Mouse (Mus musculus) gastrocnemius, postnatal 4 days (tissue): Measurements from ENCODE around the gene Gm9639. TPM values are rescaled to one million over a fixed set of nuclear protein-coding genes. Genes with fewer than 3 reads are reported as not detected.
"Not testable (repeated sequence)": the region's sequence is repeated elsewhere in the genome, so short reads cannot be mapped to it uniquely, and the experiment has no call there.

Experiments used
- DNase-seq, 2 experiments: peaks; one replicate each; pipeline ENCODE4 v3.0.0; 2021 to 2022; ENCODE audit warnings: low spot score in 2 of 2, mixed read lengths in 2 of 2
- total RNA-seq, 2 experiments: library from RNA; stranded (reverse); gene quantifications; 2 replicates each; pipeline ENCODE4 v1.2.3; 2021

Gene Gm9639
- total RNA-seq, 2 experiments from 2014 or later: not detected

DNA sequence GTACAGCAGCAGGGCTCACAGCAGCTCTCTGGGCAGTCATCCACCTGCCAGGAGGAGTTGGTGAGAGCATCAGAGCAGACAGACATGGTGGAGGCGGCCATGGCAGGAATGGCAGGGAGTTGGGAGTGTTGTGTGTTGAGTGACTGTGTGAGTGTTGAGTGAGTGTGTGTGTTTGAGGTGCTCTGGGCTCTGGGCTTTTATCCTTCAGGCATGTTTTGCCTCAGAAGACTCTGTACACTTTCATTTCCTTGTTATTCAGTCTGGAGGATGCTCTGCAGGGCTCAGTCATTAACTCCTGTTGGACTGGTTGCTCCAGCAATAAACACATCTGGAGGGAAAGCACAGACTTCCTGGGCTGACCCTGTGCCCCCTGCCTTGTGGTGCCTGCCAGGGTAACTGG, 35.3 kb downstream of the Gm9639 start, which contains the start of gene Gm3233:
TSS of gene Gm3233 (minus strand) at position 101 of the 400 bp plus-strand sequence.
- not testable (repeated sequence) for DNase-seq

DNA sequence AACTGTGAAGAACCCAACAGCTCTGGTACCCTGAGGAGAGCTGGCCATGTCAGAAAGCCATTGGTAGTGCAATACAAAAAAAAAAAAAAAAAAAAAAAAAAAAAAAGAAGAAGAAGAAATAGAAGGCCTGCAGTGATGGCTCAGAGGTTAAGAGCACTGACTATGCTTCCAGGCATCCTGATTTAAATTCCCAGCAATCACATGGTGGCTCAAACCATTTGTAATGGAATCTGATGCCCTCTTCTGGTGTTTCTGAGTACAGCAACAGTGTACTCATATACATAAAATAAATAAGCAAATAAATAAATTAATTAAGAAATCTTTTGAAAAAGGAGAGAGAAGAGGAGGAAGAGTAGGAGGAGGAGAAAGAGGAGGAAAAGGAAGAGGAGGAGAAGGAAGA, 41.4 kb downstream of the Gm9639 start:
- DNase-seq: no peak

DNA sequence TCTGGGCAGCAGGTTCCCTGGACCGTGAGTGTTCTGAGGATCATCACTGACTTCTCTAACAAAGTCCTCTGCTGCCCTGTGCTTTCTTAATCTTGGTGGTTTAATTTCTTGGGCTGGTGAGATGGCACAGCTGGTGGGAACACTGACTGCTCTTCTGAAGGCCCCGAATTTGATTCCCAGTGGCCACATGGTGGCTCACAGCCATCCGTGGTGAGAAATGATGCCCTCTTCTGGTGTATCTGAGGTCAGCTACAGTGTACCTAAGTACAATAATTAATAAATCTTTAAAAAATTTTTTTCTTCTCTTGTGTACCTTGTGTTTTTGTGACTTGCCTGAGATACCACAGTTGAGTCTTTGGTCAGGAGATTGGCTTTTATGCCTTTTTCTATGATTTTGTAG, 42.6 kb downstream of the Gm9639 start:
- DNase-seq: not testable (repeated sequence)

DNA sequence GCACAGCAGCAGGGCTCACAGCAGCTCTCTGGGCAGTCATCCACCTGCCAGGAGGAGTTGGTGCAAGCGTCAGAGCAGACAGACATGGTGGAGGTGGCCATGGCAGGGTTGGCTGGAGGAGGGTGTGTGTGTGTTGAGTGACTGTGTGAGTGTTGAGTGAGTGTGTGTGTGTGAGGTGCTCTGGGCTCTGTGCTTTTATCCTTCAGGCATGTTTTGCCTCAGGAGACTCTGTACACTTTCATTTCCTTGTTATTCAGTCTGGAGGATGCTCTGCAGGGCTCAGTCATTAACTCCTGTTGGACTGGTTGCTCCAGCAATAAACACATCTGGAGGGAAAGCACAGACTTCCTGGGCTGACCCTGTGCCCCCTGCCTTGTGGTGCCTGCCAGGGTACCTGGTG, 43.6 kb downstream of the Gm9639 start, which contains the start of gene Gm9736:
TSS of gene Gm9736 (minus strand) at position 101 of the 400 bp plus-strand sequence.
- not testable (repeated sequence) for DNase-seq

DNA sequence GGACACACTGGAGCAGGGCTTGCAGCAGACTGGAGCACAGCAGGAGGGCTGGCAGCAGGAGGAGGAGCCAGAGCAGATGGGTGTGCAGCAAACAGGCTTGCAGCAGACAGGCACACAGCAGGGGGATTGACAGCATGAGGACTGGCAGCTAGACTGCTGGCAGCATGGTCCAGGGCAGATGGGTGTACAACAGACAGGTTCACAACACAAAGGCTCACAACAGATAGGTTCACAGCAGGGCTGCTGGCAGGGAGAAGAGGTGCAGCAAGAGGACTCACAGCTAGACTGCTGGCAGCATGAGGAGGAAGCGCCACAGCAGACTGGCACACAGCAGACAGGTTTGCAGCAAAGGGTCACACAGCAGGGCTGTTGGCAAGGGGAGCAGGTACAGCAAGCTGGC, 44.2 kb downstream of the Gm9639 start:
- DNase-seq: not testable (repeated sequence)

Other genes with a start within 250 kb of the Gm9639 start
- 100 to 1,000 TPM in 1 of 2 experiments, 10 to 100 TPM in 1; 95.8 to 103 TPM for gene Pttg1ip, start 213.4 kb downstream of the Gm9639 start, total RNA-seq
- gene Sumo3, start 189.0 kb downstream of the Gm9639 start, total RNA-seq: 10 to 100 TPM; 92.1 to 96.0 TPM
- gene Gm49325, start 188.9 kb downstream of the Gm9639 start, total RNA-seq: 10 to 100 TPM; 13.8 to 14.9 TPM
- gene Ube2g2, start 172.8 kb downstream of the Gm9639 start, total RNA-seq: 10 to 100 TPM; 89.7 to 93.0 TPM
- not detected for gene Tspear, start 108.5 kb downstream of the Gm9639 start, total RNA-seq
- gene Gm19402, start 104.3 kb downstream of the Gm9639 start, total RNA-seq: not detected
- gene Gm9508, start 97.8 kb downstream of the Gm9639 start, total RNA-seq: not detected
- not detected for gene Gm10272, start 88.5 kb downstream of the Gm9639 start, total RNA-seq
- gene Gm10024, start 83.6 kb downstream of the Gm9639 start, total RNA-seq: not detected
- gene Gm10142, start 79.3 kb downstream of the Gm9639 start, total RNA-seq: not detected
- not detected for gene Krtap12-1, start 74.5 kb downstream of the Gm9639 start, total RNA-seq
- gene Gm10100, start 68.6 kb downstream of the Gm9639 start, total RNA-seq: not detected
- gene Gm18596, start 52.4 kb downstream of the Gm9639 start, total RNA-seq: not detected
- gene Gm9736, start 43.7 kb downstream of the Gm9639 start, total RNA-seq: not detected
- not detected for gene Gm3233, start 35.4 kb downstream of the Gm9639 start, total RNA-seq
- not detected for gene Gm3238, start 23.8 kb downstream of the Gm9639 start, total RNA-seq
- not detected for gene Gm7138, start 18.1 kb downstream of the Gm9639 start, total RNA-seq
- not detected for gene Gm3250, start 12.5 kb downstream of the Gm9639 start, total RNA-seq
- not detected for gene Gm7137, start 6.9 kb downstream of the Gm9639 start, total RNA-seq
- not detected for gene Gm19668, start 4.1 kb upstream of the Gm9639 start, total RNA-seq
- not detected for gene Gm9507, start 16.8 kb upstream of the Gm9639 start, total RNA-seq
- gene Gm2696, start 19.6 kb upstream of the Gm9639 start, total RNA-seq: not detected
- gene Krtap10-4, start 32.0 kb upstream of the Gm9639 start, total RNA-seq: not detected
- gene Krtap10-10, start 40.9 kb upstream of the Gm9639 start, total RNA-seq: not detected
- gene Gm36176, start 51.7 kb upstream of the Gm9639 start, total RNA-seq: not detected
- not detected for gene Gm10318, start 57.8 kb upstream of the Gm9639 start, total RNA-seq
- not detected for gene Gm3285, start 66.9 kb upstream of the Gm9639 start, total RNA-seq
- gene Lrrc3, start 107.5 kb upstream of the Gm9639 start, total RNA-seq: 1 to 10 TPM; 1.2 to 1.4 TPM
- gene Trpm2, start 175.5 kb upstream of the Gm9639 start, total RNA-seq: under 1 TPM; 0.32 to 0.88 TPM
- gene 1810043G02Rik, start 183.4 kb upstream of the Gm9639 start, total RNA-seq: 10 to 100 TPM; 10.5 to 12.3 TPM
- gene Pfkl, start 215.0 kb upstream of the Gm9639 start, total RNA-seq: 10 to 100 TPM; 17.0 to 21.0 TPM
- gene Dnmt3l, start 246.9 kb upstream of the Gm9639 start, total RNA-seq: not detected
- gene Aire, start 248.5 kb upstream of the Gm9639 start, total RNA-seq: not detected